Mouse (Mus musculus) MEL-GATA-1-ER (cell line): ENCODE measurements around the gene Mark4.

Experiments used
- DNase-seq: peaks from one replicate; pipeline ENCODE4 v3.0.0-alpha.2; 2012; ENCODE audit warnings: low read depth; ENCODE audit errors: extremely low read depth

Gene Mark4

GRCm38 (mm10) chr7:19470308-19470707 lies 11.7 kb upstream of the Mark4 start:
- DNase-seq: no peak

- no peak for DNase-seq
These were observed 10.8 kb upstream of the Mark4 start for GRCm38 (mm10) chr7:19469404-19469803.

GRCm38 (mm10) chr7:19468279-19468678 lies 9.7 kb upstream of the Mark4 start:
- DNase-seq: no peak

- DNase-seq: no peak
These were observed 9.0 kb upstream of the Mark4 start for GRCm38 (mm10) chr7:19467638-19468037.

- DNase-seq: no peak
These were observed 8.1 kb upstream of the Mark4 start for GRCm38 (mm10) chr7:19466602-19467145.

GRCm38 (mm10) chr7:19464367-19465307 lies 6.0 kb upstream of the Mark4 start:
- DNase-seq: no peak

- DNase-seq: no peak
These were observed 4.3 kb upstream of the Mark4 start, which contains the start of gene Exoc3l2 for GRCm38 (mm10) chr7:19462884-19463381. TSS of gene Exoc3l2 (plus strand) at chr7:19463331.

- DNase-seq: no peak
These were observed 3.8 kb upstream of the Mark4 start for GRCm38 (mm10) chr7:19462443-19462842.

GRCm38 (mm10) chr7:19461488-19461887 lies 2.9 kb upstream of the Mark4 start:
- peak; percentile 69 for DNase-seq

GRCm38 (mm10) chr7:19460500-19460899 lies 1.9 kb upstream of the Mark4 start:
- no peak for DNase-seq

GRCm38 (mm10) chr7:19459144-19459870 lies 686 bp upstream of the Mark4 start:
- no peak for DNase-seq

- no peak for DNase-seq
These were observed 542 bp downstream of the Mark4 start for GRCm38 (mm10) chr7:19458072-19458486.

GRCm38 (mm10) chr7:19457414-19458071 lies 1.1 kb downstream of the Mark4 start:
- no peak for DNase-seq

GRCm38 (mm10) chr7:19456628-19457027 lies 2.0 kb downstream of the Mark4 start:
- no peak for DNase-seq

GRCm38 (mm10) chr7:19455819-19456495 lies 2.7 kb downstream of the Mark4 start:
- no peak for DNase-seq

GRCm38 (mm10) chr7:19455186-19455585 lies 3.4 kb downstream of the Mark4 start:
- no peak for DNase-seq

GRCm38 (mm10) chr7:19449165-19449564 lies 9.5 kb downstream of the Mark4 start:
- DNase-seq: no peak

GRCm38 (mm10) chr7:19447689-19448088 lies 10.9 kb downstream of the Mark4 start:
- DNase-seq: no peak

GRCm38 (mm10) chr7:19444801-19445200 lies 13.8 kb downstream of the Mark4 start:
- no peak for DNase-seq

GRCm38 (mm10) chr7:19443344-19443743 lies 15.3 kb downstream of the Mark4 start:
- no peak for DNase-seq
